Mouse (Mus musculus) brain, embryonic 14.5 days (tissue): ENCODE measurements at regions not wholly inside any gene's neighbourhood (a gene's known extent, or its start where the extent isn't known, plus 50 kb on each side); places are given as distances from the start of the nearest gene placed in this dataset.

ENCODE experiments used
- CTCF ChIP-seq: fragments of 200-500 bp; IDR thresholded peaks from 2 replicates; pipeline ENCODE4 v1.5.1; 2012; ENCODE audit warnings: inconsistent platforms, mild to moderate bottlenecking, moderate library complexity, borderline replicate concordance; ENCODE audit not compliant: insufficient read depth, insufficient read length; ENCODE audit errors: extremely low read depth
- POLR2A ChIP-seq: fragments of 200-500 bp; IDR thresholded peaks from 2 replicates; pipeline ENCODE4 v1.6.1; 2012; ENCODE audit warnings: mild to moderate bottlenecking, inconsistent platforms, borderline replicate concordance; ENCODE audit not compliant: poor library complexity, insufficient read depth, insufficient read length, severe bottlenecking; ENCODE audit errors: extremely low read depth

- TF ChIP-seq CTCF (no peak), POLR2A (no peak)
Measured at GRCm38 (mm10) chr4:51885460-51885859, 553.6 kb upstream of the Smc2 start.
